Mouse (Mus musculus) olfactory bulb, adult 2 months (tissue): ENCODE measurements around the gene Tle2.

ENCODE experiments used
- CTCF ChIP-seq: fragments of 200-500 bp; IDR thresholded peaks from 2 replicates; pipeline ENCODE4 v1.5.1; 2012; ENCODE audit warnings: low read depth, mild to moderate bottlenecking, low read length, moderate library complexity; ENCODE audit not compliant: insufficient read depth
- POLR2A ChIP-seq: fragments of 200-500 bp; IDR thresholded peaks from 2 replicates; pipeline ENCODE4 v1.6.1; 2012; ENCODE audit warnings: mild to moderate bottlenecking, low read depth, low read length, moderate library complexity; ENCODE audit not compliant: insufficient read depth

DNA sequence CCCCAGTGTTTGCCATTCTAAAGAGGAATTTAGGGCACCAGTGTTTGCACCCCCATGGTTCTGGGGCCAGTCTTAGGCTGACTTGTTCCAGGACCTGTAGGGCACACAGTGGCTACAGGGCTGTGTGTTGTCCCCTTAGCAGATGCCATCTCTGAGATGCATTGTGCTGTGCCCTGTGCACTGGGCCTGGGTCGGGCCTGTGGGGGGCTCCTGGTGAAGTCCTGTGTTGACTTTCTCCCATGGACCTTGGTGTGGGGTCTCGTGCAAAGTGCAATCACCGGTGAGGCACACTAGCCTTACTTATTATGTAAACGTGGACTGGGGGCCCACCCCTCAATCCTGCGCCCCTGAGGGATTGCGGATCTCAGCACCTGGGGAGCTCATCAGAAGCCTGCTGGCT lies 11.9 kb upstream of the Tle2 start:
- TF ChIP-seq CTCF (no peak), POLR2A (no peak)
